Mouse (Mus musculus) right cerebral cortex, adult 2 months (tissue): ENCODE measurements at regions not wholly inside any gene's neighbourhood (a gene's known extent, or its start where the extent isn't known, plus 50 kb on each side); places are given as distances from the start of the nearest gene placed in this dataset.

Experiments
- DNase-seq, 2 experiments: peaks; one replicate each; pipeline ENCODE4 v3.0.0; 2021 to 2022; ENCODE audit warnings: low spot score in 2 of 2

DNA sequence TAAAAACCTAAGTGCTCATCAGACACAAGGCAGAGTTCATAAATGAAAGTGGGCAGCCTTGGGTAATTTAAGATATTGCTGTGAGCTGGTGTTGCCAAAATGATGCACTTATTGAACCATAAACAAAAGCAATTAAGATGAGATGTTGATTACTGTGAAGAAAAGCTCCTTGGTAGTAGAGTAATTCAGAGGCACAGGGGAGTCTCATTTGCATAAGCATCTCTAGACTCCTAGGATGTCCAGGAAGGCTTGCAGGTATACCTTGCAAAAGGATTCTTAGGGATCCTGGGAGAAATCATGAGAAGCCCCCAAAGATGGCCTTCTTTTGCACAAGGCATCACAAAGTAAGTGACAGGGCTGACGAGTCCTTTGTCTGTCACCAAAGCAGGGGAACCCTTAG lies 640.5 kb upstream of the Cdh11 start:
- no peak for DNase-seq

GRCm38 (mm10) chr8:103430874-103431492 lies 645.5 kb upstream of the Cdh11 start:
- DNase-seq, result no peak

DNA sequence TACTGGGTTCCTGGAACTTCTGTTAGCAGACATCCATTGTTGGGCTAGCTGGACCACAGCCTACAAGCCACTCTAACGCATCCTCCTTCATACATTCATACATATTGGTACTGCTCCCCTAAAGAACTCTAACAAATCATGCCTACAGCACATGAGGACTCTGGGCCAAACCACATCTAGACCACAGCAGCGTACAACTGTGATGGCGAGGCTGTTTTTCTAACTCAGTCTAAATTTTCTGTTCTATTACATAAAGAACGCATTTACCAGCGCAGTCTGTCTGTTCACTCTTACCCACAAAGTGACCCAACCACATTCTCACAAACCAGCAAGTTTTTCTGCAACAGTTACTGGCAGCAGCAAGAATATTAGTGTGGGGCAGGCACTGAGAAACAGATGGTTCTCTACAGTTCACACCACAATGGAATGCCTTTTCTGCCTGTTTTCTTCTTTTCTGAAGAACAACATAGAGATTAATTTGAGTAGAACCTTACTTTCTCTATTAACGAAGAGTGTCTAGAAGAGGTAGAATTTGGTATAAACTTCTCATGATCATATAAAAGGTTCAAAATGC lies 648.2 kb upstream of the Cdh11 start:
- DNase-seq, result no peak

DNA sequence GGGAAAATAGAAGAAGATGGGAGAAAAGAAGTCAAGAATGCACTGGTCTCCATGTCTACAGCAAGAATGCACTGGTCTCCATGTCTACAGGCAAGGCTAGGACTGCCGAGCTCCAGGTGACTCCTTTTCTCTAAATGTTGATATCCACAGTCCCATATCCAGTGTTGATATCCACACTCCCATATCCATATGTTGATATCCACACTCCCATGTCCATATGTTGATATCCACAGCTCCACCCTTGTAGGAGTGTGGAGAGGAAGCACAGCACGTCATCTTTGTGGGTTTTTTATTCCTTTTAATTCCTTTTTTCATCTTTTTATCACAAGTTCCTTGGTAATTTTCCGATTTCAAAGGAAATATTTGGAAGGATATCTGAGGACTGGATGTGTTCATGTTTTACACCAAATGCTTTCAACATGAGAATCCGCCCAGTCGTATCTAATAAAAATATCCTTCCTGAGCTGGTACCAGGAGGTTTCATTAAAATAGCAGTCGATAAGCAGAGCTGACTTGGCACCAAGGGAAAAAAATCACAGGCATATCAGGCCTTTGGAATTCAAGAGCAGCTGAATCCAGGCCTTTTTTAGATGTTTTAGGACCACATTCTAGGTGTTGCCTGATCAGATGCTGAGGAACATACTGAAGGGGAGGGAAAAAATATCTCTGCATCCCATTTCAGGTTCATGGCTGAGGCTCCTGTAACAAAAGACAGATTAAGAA lies 653.7 kb upstream of the Cdh11 start:
- peak in 1 of 2 experiments; percentile 8 for DNase-seq

GRCm38 (mm10) chr8:103441163-103441562 lies 655.7 kb upstream of the Cdh11 start:
- DNase-seq, result peak; percentile 25 to 38

DNA sequence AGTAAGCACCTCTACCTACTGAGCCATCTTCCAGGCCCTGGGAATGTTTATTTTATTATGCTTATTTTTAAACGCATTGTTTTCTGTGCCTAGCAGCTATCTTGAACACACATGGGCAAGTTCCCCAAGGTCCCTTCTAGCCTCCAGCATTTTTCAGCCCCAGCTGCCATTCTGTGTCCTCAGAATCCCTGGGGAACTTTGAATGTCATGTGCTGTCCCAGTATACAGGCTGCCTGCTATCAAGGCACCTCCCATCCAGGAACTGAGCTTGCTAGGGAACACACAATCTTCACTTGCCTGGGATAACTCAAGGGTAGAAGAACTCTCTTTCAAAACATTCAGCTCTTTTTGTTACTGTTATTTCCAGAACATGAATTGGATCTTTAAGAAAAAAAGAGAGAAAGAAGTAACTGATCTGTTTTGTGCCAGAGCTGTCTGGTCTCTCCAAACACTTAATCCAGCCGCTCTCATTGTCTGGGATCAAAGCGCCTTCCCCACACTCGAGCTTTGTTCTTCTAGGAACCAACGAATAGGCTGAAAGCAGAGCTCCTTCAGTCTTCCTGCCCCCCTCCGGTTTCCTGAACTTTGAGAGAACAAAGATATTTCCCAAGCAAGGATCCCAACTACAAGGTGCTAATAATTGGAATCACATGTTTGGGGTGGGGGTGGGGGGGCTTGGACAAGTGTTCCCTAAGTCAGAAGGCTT lies 657.1 kb upstream of the Cdh11 start:
- no peak for DNase-seq

GRCm38 (mm10) chr8:103444577-103444976 lies 656.8 kb upstream of the Cdh5 start:
- DNase-seq, result no peak

DNA sequence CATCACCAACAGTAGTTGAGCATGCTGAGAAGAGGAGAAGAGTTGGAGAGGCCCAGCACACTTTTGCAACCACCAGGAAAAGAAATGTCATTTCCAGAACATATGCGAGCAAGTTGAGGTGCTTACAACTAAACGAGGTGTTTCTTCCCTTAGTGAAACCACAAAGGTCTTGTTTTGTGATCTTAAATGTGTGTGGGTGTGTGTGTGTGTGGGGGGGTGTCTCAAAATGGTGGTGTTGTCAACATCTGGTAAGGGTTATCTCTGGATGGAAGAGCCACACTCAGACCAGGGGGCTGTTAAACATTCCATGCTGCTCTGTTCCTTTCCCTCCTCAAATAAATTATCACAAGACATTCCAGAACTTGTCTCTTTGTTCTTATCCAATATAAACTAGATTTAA lies 656.0 kb upstream of the Cdh5 start:
- no peak for DNase-seq

- DNase-seq, result no peak
Observed at GRCm38 (mm10) chr8:103447916-103448315, 653.5 kb upstream of the Cdh5 start.

DNA sequence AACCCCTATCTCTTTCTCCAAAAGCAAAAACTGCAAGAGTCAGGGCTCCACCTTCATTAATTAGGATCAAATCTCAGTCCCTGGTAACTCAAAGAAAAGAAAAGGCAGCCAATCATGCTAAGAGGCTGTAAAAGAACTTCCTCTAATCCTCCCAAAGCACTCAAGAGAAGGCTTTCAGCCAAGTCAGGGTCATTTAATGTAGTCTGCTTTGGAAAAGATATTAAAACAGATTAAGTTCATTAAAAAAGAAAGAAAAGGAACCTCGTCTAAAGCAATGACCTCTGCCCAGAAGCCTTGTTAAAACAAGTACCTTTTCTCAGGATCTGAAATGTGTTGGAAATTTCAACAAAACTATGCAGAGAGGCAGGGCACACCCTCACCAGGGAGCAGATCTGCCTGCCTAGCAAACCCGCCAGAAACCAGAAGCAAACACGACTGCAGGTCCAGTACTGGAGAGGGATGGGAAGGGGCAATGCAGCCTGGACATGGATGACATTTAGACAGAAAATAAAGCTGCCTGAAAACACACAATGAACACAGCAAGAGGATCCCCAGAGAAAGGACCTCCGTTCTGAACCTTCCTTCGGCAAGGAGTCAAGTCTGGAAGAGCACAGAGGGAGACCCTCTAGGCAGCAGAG lies 649.9 kb upstream of the Cdh5 start:
- DNase-seq, result no peak

DNA sequence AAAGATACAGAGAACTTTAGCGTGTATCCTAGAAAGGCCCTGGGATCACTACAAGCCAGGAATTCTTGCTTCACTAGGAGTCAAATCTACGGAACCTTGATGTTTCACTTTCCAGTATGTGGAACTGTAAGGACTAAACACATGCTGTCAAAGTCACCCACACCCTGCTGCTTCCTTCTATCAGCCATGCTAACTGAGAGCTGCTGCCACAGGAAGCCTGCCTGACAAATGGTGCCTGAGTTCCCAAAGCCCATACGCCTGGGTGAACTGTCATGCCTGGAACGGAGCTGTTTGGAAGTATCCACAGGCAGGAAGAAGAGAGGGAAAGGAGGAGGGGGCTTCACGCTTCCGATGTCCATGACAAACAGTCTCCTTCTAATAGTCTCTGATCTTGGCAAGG lies 644.2 kb upstream of the Cdh5 start:
- DNase-seq, result no peak

DNA sequence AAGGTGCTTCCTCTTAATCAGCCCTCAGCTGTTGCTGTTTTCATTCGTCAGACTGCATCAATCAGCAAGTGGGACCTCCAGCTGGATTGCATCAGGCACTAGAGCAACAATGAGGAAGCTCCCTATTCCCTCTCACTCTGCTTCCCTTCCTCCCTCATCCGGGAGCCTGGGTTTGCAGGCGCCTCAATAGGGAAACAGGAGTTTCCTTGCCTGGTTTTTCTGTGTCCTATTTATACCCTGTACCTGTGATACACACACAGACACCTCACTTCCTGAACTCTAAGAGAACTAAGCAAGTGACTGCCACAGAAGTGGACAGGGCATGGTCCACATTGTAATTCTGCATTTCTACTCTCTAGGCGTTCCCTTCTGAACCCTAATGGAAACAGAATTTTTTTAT lies 637.9 kb upstream of the Cdh5 start:
- DNase-seq, result no peak

- DNase-seq, result no peak
Observed at GRCm38 (mm10) chr8:103464777-103465353, 636.6 kb upstream of the Cdh5 start.

DNA sequence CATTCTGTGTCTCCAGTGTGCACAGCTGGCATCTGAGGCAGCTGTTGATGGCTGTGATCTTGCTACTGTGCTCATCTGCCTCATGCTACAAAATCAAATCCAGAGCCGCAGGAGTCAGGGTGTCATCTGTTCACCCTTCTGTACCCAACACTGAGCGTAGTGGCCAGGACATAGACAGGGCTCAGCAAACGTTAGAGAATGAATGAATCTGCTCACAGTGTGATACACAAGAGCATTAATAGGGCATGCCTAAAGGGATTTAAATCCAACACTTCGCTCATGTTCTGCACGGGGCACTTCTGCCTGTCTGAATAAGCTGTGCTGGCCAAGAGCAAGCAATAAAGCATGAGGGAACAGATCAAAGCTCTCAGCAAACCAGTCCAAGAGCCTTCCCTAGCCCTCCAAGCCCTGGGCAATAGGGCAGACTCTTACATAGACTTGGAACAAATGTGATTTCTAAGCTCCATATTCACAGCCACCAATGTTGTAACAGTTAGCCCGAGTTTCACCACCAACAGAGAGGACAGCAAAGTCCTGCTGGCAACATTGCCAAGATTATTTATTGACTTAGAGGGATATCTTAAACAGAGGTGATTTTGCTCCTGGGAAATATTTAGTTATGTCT lies 633.8 kb upstream of the Cdh5 start:
- DNase-seq, result no peak

- DNase-seq, result no peak
Observed at GRCm38 (mm10) chr8:103469049-103469448, 632.4 kb upstream of the Cdh5 start.

- DNase-seq, result no peak
Observed at GRCm38 (mm10) chr8:103470316-103470715, 631.1 kb upstream of the Cdh5 start.

GRCm38 (mm10) chr8:103475816-103476797 lies 625.3 kb upstream of the Cdh5 start:
- DNase-seq, result peak; percentile 4 to 12

- no peak for DNase-seq
Observed at GRCm38 (mm10) chr8:103482033-103482720, 619.2 kb upstream of the Cdh5 start.

- DNase-seq, result no peak
Observed at GRCm38 (mm10) chr8:103485441-103485840, 616.0 kb upstream of the Cdh5 start.
